Mouse (Mus musculus) liver, postnatal 0 days (tissue): ENCODE measurements at regions not wholly inside any gene's neighbourhood (a gene's known extent, or its start where the extent isn't known, plus 50 kb on each side); places are given as distances from the start of the nearest gene placed in this dataset.

Experiments used
- CTCF ChIP-seq: sonication (generic); IDR thresholded peaks from 2 replicates; pipeline ENCODE4 v1.5.1; 2016; ENCODE audit warnings: antibody characterized with exemption, low read depth
- EP300 ChIP-seq: IDR thresholded peaks from 2 replicates; pipeline ENCODE4 v1.6.1; 2016; ENCODE audit warnings: antibody characterized with exemption, low read depth, mild to moderate bottlenecking

DNA sequence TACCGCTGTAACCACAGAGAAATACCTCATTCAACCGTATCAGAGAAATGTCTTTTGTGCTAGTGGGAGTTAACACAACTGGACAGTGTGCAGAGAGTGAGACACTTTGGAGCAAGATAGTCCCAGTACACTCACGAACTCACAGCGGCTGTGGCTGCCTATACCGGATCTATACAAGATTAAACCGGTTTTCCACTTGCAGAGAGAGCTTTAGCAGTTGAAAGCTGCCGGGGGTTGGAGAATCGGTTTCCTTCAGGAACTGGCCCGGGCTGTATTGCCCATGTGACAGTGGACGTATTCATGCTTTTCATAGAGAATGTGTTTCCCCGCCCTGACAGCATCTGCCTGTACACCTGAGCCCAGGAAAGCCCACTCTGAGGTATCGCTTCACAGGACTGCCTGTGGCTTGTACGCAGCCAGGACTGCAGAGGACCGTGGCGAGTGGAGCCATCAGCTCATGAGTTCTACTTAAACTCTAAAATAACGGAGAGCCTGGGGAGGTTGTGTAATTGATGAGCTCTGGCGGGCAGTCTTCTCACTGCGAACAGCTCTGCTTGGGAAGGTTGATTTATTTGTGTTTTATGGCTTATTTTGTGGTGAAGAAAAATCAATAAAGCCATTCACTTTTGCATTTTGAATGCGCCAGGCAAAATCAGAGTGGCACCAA lies 602.8 kb downstream of the Plekhb2 start:
- TF ChIP-seq CTCF, result no peak
- TF ChIP-seq EP300, result no peak
